Mouse (Mus musculus) megakaryocyte, embryonic 14.5 days (primary cell): Measurements from ENCODE around the gene Arr3. TPM values are rescaled to one million over a fixed set of nuclear protein-coding genes. Genes with fewer than 3 reads are reported as not detected.
A peak's percentile ranks its signal among the peaks of the same experiment; 100 is the strongest.

Experiments
- H3K27me3 ChIP-seq: replicated peaks from 2 replicates; pipeline ENCODE3; 2012; ENCODE audit warnings: inconsistent platforms
- H3K36me3 ChIP-seq: replicated peaks from 2 replicates; pipeline ENCODE3; 2012; ENCODE audit warnings: low read length, inconsistent platforms, mixed read lengths
- H3K4me1 ChIP-seq: 2 replicates; pipeline ENCODE4 v1.6.1; 2012; ENCODE audit warnings: inconsistent platforms
- H3K4me3 ChIP-seq: replicated peaks from 2 replicates; pipeline ENCODE3; 2012; ENCODE audit warnings: moderate library complexity, mild to moderate bottlenecking, inconsistent platforms
- H3K9me3 ChIP-seq: 2 replicates; pipeline ENCODE4 v1.6.1; 2012; ENCODE audit warnings: inconsistent platforms
- FLI1 ChIP-seq: IDR thresholded peaks from 2 replicates; pipeline ENCODE4 v1.6.1; 2012; ENCODE audit warnings: low read length, inconsistent platforms, mixed read lengths
- GATA1 ChIP-seq: IDR thresholded peaks from 3 replicates; pipeline ENCODE4 v1.6.1; 2012; ENCODE audit warnings: mixed read lengths, low read length, inconsistent platforms, borderline replicate concordance
- polyA plus RNA-seq: library from polyadenylated mRNA; stranded (reverse); fragments of >175 nt; gene quantifications from 2 replicates; pipeline ENCODE4 v1.2.3, GENCODE M21; 2012; ENCODE audit warnings: low replicate concordance; ENCODE audit not compliant: insufficient read depth

Gene Arr3
- polyA plus RNA-seq, 1 experiment: not detected

- Histone ChIP-seq H3K27me3 (peaks cover 10% of the 10 kb centered on the region), H3K9me3 (no peaks in the 10 kb centered on the region), H3K36me3 (peaks cover 31% of the 10 kb centered on the region), H3K4me1 (peaks cover 34% of the 10 kb centered on the region; the same call in 1 of the 2 replicates), H3K4me3 (peak overlapping the region; percentile 95)
- TF ChIP-seq FLI1 (no peak), GATA1 (no peak)
Observed at GRCm38 (mm10) chrX:100625146-100625545, 19.8 kb downstream of the Arr3 start.

GRCm38 (mm10) chrX:100625546-100625801, 20.2 kb downstream of the Arr3 start, which contains the start of gene Kif4:
TSS of gene Kif4 (plus strand) at chrX:100625737.
- no peak for TF ChIP-seq FLI1
- no peak for TF ChIP-seq GATA1
- peaks cover 31% of the 10 kb centered on the region for H3K36me3 ChIP-seq

DNA sequence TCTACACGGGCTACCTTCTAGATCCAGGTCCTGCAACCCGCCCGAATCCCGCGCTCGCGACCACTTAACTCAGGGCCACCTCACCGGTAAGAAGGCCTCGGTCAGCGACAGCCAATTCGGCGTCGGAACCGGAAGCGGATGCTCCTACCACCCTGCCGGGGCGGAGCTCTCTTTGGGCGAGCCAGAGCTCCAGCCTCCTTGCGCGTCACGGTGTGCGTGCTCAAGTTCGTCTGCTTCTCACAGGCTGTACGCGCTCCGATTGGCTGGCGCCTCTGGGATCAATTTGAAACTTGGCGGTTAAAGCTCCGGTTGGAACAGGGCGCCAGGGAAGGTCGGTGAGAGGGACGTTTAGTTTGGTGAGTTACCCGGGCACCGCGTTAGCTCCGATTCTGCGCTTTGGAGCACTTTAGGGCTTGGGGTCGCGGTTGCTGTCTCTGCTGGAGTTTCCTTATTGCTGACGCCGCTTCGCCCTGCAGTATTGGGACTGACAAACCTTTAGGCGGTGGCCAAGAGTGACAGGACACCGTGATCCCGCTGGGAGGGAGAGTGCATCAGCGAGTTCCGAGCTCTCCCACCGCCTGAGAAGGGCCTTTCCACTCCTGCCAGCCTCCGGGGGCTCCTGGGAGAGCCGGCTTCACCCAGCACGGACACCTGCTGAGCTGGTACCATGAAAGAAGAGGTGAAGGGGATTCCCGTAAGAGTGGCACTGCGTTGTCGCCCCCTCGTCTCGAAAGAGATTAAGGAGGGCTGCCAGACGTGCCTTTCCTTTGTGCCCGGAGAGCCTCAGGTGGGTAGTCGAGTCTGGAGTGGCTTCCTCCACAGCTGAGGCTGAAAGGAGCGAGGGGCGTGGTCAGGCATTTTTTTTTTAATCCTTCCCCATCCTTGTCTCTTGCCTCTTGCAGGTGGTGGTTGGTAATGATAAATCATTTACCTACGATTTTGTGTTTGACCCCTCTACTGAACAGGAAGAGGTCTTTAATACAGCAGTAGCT, 20.8 kb downstream of the Arr3 start, which contains the start of gene Pdzd11:
Pdzd11 (minus strand) TSS at position 767 of the 992 bp plus-strand sequence.
- H3K27me3 ChIP-seq: peaks cover 10% of the 10 kb centered on the region
- H3K36me3 ChIP-seq: peaks cover 31% of the 10 kb centered on the region

More at GRCm38 (mm10) chrX:100625546-100625801, 20.2 kb downstream of the Arr3 start, which contains the start of gene Kif4:
- H3K4me1 ChIP-seq: peaks cover 34% of the 10 kb centered on the region; the same call in 1 of the 2 replicates
- H3K4me3 ChIP-seq: peak within 1 kb of the TSS; percentile 95
- no peaks in the 10 kb centered on the region for H3K9me3 ChIP-seq
- peaks cover 10% of the 10 kb centered on the region for H3K27me3 ChIP-seq

DNA sequence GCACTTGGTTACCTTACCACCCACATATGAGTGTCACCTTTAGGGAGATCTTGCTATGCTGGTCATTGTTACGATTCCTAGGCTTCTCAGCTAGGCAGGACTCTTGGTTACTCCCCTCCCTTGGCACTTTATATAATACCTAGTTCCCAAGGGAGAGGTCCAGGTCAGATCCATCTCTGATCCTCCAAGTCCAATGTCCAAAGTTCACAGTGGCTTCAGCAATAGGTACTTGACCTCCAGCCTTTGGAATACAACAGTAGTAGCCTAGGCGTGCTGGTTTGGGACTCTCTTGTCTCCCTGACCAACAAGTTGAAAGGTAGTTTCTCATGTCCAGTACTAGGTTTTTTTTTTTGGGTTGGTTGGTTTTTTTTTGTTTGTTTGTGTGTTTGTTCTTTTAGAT, 23.8 kb downstream of the Arr3 start:
- peaks cover 10% of the 10 kb centered on the region for H3K36me3 ChIP-seq

More for the DNA sequence above, 20.8 kb downstream of the Arr3 start, which contains the start of gene Pdzd11:
- Histone ChIP-seq H3K9me3 (no peaks in the 10 kb centered on the region), H3K4me3 (peak within 1 kb of the TSS; percentile 95), H3K4me1 (peaks cover 34% of the 10 kb centered on the region; the same call in 1 of the 2 replicates)
- TF ChIP-seq GATA1 (no peak), FLI1 (no peak)

DNA sequence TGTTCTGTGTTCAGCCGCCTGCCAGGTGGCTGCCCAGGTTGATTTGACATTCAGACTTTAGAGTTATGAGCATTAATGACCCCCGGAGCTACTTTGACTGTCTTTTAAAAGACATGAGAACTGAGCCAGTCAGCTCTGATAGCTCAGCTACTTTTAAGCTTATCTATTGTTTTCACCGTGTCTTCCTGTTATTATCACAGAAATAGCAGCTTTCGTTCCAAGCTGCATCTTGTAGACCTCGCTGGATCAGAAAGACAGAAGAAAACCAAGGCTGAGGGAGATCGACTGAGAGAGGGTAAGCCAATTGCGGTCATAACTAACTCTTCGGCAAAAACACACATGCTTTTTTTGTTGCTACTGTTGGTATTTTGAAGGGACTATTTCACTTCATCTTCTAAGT, 33.2 kb downstream of the Arr3 start:
- Histone ChIP-seq H3K9me3 (no peaks in the 10 kb centered on the region), H3K27me3 (peaks cover 2% of the 10 kb centered on the region), H3K4me3 (no peak overlapping the region), H3K36me3 (peaks cover 62% of the 10 kb centered on the region), H3K4me1 (no peaks in the 10 kb centered on the region)
- TF ChIP-seq FLI1: no peak
- TF ChIP-seq GATA1: no peak

More for the DNA sequence above, 23.8 kb downstream of the Arr3 start:
- Histone ChIP-seq H3K9me3 (no peaks in the 10 kb centered on the region), H3K4me3 (no peak overlapping the region), H3K27me3 (peaks cover 6% of the 10 kb centered on the region), H3K4me1 (peaks cover 21% of the 10 kb centered on the region; the same call in 1 of the 2 replicates)
- TF ChIP-seq FLI1: no peak
- no peak for TF ChIP-seq GATA1

DNA sequence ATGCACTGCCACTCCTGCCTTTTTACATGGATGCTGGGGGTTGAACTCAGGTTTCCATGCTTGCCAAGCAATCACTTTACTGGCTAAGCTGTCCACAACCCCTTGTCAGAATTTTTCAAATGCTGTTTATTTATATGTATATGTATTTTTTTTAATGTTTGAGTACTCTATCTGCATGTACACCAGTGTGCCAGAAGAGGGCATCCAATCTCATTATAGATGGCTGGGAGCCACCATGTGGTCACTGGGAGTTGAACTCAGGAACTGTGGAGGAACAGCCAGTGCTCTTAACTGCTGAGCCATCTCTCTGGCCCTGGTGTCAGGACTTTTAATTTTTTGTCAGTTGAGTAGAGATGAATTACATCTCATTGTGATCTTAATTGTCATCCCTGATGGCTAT, 47.6 kb downstream of the Arr3 start:
- peaks cover 8% of the 10 kb centered on the region for H3K36me3 ChIP-seq
- H3K4me1 ChIP-seq: no peaks in the 10 kb centered on the region
- TF ChIP-seq GATA1 (no peak), FLI1 (no peak)
- peaks cover 2% of the 10 kb centered on the region for H3K27me3 ChIP-seq
- no peaks in the 10 kb centered on the region for H3K9me3 ChIP-seq
- no peak overlapping the region for H3K4me3 ChIP-seq

DNA sequence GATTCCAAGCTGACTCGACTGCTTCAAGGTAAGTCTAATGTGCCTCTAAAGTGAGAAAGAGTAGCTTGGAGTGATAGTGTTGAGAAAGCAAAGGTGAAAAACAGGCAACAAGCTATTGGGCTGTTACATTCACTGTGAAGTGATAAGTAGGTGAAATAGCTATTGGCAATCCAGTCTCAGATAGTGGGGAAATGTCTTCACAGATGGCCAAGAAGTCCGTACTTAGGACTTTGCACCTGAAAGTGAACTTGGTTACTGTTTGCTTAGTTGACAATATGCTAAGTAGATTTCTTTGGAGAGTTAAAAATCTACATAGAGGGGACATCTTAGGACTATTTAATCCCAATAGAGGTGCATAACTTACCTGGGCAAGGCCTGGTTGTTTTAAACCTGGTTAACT, 59.5 kb downstream of the Arr3 start:
- Histone ChIP-seq H3K27me3 (peaks cover 3% of the 10 kb centered on the region), H3K4me3 (no peak overlapping the region), H3K36me3 (peaks cover 36% of the 10 kb centered on the region), H3K9me3 (no peaks in the 10 kb centered on the region), H3K4me1 (no peaks in the 10 kb centered on the region)
- TF ChIP-seq GATA1 (no peak), FLI1 (no peak)

Other genes with a start within 250 kb of the Arr3 start
- gene Otud6a, start 176.5 kb upstream of the Arr3 start, polyA plus RNA-seq: 0.18 TPM in 1 of 2 replicates, not detected in the other
- not detected in 2 replicates for gene Awat2, start 162.8 kb upstream of the Arr3 start, polyA plus RNA-seq
- 1.5 and 30.6 TPM in 2 replicates for gene Igbp1, start 111.2 kb upstream of the Arr3 start, polyA plus RNA-seq
- not detected in 2 replicates for gene Dgat2l6, start 80.7 kb upstream of the Arr3 start, polyA plus RNA-seq
- gene Awat1, start 33.2 kb upstream of the Arr3 start, polyA plus RNA-seq: not detected in 2 replicates
- gene P2ry4, start 10.6 kb upstream of the Arr3 start, polyA plus RNA-seq: not detected in 2 replicates
- 1.2 TPM in 1 of 2 replicates, not detected in the other for gene Kif4, start 20.2 kb downstream of the Arr3 start, polyA plus RNA-seq
- 3.9 and 16.7 TPM in 2 replicates for gene Pdzd11, start 21.1 kb downstream of the Arr3 start, polyA plus RNA-seq
- gene Gdpd2, start 124.4 kb downstream of the Arr3 start, polyA plus RNA-seq: not detected in 2 replicates
- 1.6 and 9.7 TPM in 2 replicates for gene Dlg3, start 162.2 kb downstream of the Arr3 start, polyA plus RNA-seq